Mouse (Mus musculus): Measurements from ENCODE around the gene Olfr862.

The Olfr862 gene

GRCm38 (mm10) chr9:19887904-19888303, at the start of gene Olfr862:
TSS of gene Olfr862 (minus strand) at chr9:19888004.
- no peak for DNase-seq (ENCODE audit: low read depth)

GRCm38 (mm10) chr9:19916565-19916964, 28.8 kb upstream of the Olfr862 start, which contains the start of gene Olfr77:
TSS of gene Olfr77 (plus strand) at chr9:19916865.
- no peak for DNase-seq (ENCODE audit: low read depth)

- DNase-seq (ENCODE audit: low read depth): no peak
Measured at GRCm38 (mm10) chr9:19911170-19911569, 23.4 kb upstream of the Olfr862 start.

- no peak for DNase-seq (ENCODE audit: low read depth)
Measured at GRCm38 (mm10) chr9:19849647-19850046, 38.2 kb downstream of the Olfr862 start, which contains the start of gene Olfr860. TSS of gene Olfr860 (minus strand) at chr9:19849747.

All from induced T-regulatory cell, adult 2 months (primary cell).